Mouse (Mus musculus): ENCODE data around the gene Ncoa7.

DNA sequence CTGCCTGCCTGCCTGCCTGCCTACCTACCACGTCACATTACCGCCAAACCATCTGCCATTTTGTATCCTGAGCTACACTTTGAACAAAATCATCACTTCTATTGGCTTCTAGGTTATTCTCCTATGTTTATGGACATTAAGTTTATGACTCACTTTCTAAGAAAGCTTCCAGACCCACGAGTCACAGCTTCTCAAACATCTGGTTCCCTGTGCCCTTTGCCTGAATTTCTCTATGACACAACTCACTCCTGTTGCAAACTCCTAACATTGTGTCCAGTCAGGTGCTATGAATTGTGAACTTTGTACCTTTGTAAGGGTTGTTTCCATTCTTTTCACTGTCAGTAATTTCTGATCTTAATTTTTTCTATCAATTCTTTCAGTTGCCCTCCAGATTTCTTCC, 164.9 kb downstream of the Ncoa7 start:
- TF ChIP-seq CTCF (IDR thresholded peaks at IDR 0.05), result no peak
- TF ChIP-seq POLR2A (IDR thresholded peaks at IDR 0.05; ENCODE audit: insufficient read depth, low read depth, low read length), result no peak
- no peak for TF ChIP-seq EP300 (IDR thresholded peaks at IDR 0.05; ENCODE audit: insufficient read depth, low read depth, low read length)

Data from heart, adult 2 months (tissue).